Mouse (Mus musculus) frontal cortex, postnatal 10 days (tissue): Measurements from ENCODE around the gene Igfbp2.

Experiments
- DNase-seq, 2 experiments: peaks; one replicate each; pipeline ENCODE4 v3.0.0; 2022; ENCODE audit warnings: low spot score in 2 of 2, mixed read lengths in 1 of 2

The Igfbp2 gene

DNA sequence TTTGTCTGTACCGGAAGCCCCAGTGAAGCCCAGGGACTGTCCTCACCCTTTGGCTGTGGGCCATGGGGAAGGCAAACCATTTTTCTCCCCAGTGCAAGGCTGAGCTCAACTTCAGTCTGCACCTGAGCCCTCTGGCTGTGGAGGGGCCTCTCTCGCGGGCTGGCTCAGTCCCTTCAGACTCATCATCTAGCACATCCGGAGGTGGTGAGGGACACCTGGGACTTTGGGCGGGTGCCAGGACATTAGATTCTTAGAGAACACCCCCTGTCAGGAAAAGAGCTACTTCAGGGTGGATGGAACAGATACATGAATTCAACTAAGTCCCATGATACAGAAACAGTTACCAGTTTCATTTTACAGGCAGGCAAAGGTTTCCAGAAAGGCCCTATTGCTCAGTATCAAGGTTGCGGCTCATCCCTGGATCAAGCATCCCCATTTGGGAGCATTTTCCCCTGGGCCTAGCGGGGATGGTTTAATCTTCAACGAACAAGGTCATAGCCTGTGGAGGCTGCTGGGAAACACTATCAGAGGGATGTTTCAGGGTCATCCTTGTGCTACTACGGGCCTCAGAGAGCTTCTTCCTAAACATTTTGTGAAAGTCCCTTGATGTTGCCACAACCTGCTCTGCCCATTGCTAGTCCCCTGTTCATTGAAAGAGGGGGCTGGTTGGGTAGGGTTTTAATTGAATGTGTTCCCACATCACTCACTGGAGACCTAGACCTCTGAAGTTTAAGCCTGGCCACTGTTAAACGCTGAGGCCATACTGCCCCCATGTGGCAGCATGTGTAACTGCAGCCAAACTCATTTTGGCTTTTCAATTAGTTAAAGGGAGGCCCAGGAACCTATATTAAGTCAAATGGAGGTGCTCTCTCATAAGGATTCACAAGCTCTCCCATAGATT, 30.3 kb downstream of the Igfbp2 start:
- DNase-seq = peak in 1 of 2 experiments; percentile 36

DNA sequence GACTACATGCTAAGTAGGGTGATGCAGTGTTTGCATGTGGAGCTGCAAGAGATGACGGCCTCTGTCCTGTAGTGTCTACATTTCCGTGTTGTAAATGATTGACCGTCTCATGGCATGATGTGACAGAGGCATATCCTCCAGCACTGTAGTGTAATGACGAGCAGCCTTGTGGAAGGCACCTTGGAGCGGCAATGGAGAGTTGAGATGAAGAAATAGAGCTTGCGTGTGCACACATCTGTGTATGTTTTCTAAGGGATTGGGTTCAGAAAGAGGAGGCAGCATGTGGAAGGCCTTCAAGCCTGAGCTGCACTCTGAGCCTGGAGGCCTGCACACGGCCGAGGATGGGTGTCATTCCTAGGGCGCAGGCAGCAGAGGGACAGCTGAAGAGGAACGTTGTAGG, 31.4 kb downstream of the Igfbp2 start:
- no peak for DNase-seq

DNA sequence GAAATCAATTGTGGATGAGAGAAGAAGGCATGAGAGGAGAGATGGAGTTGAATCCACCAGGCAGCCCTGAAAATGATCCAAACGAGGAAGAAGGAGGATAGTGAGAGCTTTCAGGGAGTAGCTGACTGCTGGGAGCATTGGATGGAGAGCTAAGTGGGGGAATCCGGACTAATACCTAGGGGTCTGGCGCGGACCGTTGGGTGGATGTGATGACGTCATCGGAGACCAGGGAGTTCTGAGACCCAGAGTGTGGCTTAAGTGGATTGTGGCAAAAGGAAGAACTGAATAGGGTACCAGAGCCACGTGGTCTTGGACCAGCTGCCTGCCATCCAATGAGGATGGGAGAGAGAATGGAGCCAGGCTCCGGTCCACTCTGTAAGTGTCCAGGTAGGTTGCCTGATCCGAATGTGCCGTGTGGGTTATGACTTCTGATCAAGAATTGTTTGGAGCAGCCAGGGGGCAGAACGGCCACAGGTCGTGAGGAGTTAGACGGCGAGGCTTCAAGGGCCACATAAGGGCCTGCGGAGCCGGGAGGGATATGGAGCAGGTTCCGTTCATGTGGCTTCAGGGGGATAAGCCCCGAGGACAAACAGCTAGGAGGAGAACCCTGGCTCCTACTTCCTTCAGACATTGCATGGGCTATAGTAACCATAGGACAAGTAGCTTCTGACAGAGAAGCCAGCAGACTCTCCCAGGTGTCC, 32.1 kb downstream of the Igfbp2 start:
- no peak for DNase-seq

DNA sequence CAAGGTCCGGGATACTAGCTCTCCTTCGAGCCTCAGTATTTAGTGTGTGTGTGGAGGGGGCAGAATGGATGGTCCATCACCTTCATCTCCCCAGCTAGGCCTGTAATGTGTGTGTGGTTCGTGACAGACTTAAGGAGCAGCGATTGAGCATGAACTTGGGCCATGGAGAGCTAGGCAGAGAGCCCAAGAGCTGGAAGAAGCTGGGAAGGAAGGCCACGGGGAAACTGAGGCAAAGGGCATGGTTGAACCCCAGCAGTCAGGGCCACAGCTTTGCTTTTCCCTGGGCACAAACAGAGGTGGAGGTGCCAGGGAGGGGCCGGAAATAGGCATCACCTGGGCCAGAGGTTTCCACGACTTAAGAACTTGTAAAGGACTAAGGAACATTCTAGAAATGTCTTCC, 32.8 kb downstream of the Igfbp2 start:
- DNase-seq = no peak

DNA sequence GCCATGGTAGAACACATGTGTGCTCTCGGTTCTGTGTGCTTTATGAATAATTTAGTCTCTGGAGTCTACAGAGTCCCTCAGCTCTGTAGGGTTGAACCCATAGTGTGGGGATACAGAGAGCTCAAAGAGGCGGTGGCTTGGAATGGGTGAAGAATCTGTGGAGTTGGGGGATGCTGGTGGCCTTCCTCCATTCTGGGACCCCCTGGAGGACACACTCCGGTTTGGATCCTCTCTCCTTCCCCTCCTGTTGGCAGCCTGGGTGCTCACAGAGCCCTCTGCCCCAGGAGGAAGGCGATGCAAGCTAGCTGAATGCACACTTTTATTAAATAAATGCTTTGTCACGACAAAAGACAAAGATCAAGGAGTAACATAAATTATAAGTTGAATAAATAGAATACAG, 33.3 kb downstream of the Igfbp2 start:
- DNase-seq = no peak

DNA sequence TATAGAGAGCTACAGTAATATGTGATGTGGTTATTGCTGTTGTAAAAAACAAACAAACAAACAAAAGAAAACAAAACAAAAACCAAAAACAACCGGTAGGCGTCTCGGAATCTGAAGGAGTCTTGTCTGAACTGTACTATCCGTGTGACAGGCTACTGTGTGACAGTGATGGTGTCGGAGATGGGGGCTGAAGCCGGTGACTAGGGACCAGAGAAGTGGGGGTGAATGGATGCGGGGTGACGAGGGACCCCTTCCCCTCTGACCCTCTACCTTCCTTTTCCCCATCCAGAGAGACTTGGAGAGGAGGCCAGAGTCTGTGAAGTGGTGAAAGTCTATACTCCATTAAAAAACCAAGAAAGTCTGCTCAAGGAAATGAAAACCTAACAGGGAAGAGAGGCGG, 34.0 kb downstream of the Igfbp2 start:
- DNase-seq = no peak

DNA sequence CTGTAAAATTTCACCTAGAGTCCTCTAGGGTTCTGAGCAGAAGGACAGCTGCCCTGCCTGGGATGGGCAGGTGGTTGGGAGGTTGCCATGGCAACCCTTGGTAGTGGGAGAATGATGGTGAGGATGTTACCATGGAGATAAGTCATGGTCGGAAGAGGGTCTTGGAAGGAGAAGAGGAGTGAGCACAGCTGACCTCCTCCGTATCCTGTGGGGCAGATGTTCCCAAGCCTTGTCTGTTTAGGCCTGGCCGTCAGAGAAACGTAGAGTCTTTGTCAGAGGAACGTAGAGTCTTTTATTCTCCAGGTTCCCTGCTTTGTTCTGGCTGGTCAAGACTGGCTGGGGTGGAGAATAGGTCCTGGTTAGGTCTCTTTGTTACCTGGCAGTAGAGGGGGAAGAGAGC, 34.6 kb downstream of the Igfbp2 start:
- DNase-seq = no peak

DNA sequence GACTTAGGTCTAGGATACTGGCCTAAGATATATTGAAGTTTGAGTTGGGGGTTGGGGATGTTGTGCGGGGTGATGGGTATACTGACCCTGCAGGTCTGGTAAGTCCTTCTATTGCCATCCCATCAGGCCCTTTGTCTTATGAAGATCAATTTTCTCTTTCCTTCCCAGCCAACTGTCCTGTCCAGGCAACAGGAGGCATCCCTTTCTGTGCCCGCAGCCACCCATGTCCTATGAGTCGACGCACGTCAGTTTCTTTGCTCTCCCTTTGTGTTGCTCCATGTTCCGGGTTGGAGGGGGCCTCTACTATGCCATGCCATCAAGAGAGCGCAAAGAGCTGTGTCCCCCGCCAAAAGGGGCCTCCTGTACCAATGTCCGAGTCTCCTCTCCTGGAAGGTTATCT, 35.7 kb downstream of the Igfbp2 start:
- DNase-seq = peak in 1 of 2 experiments; percentile 3

DNA sequence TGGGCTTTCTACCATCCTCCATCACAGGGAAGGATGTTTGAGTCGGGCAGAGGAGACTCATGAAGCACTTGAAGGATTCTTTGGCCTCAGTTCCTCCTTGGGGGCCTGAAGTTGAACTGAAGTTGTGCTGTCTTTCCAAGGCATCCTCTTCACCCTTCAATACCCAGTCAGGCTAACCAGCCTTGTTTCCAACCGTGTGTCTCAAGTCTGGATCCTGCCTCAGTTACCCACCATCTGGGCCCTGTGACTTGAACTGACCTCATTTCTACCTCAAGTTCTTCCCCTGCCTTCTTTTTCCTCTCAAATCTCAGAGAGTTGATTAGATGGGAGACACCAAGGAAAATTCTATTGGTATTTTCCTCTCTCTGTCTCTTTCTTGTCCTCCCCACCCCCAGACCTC, 36.2 kb downstream of the Igfbp2 start:
- DNase-seq = no peak

DNA sequence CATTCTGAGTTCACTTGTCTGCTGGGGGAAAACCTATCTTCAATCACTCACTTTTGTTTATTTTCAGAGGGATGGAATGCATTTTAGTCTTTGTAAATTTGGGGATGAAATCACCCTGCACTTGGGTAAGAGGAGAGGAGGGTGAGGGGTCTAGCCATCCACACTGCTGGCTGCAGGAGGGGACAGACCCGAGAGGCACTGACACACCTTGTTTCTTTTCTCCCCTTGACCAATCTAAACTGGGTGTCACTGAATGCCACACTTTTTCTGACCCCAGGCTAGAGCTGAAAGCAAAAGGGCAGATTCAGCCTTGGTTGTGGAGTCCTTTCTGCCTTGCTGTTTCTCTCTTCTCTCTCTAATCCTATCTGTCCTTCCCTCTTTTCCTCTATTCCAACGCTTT, 37.4 kb downstream of the Igfbp2 start:
- DNase-seq = no peak

DNA sequence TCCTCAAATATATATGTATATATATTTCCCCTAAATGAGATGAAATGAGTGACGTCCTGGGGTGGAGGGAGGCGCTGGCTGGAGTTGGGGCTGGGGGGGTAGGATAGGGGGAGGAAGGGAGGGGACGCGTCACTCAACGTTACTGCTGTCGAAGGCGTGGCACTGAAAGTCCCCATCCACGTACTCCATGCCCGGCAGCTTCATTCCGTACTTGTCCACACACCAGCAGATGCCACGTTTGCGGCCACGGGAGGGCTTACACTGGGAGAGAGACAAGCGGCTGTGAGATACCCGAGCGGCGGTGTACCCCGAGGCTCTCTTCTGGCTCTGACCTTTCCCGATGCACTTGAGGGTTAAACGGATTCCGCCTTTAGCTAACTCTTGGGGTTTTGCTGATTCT, 37.9 kb downstream of the Igfbp2 start:
- DNase-seq = no peak

DNA sequence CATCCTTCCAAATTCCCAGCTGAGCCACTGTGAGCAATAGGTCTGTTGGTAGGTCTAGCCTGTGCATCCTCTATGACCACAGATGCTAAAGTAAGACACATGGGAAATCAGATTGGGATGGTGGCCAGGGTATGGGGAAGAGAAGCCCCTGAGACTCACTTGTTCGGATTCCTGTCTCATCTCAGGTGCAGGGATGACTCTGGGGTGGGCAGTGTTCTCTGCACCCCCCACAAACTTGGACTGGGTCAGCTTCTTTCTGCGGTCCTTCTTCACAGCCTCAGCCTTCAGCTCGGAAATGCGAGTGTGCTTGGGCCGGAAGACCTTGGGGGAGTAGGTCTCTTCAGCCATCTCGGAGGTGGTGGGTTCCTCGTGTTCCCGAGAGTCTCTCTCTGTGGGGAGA, 39.4 kb downstream of the Igfbp2 start:
- DNase-seq = no peak

DNA sequence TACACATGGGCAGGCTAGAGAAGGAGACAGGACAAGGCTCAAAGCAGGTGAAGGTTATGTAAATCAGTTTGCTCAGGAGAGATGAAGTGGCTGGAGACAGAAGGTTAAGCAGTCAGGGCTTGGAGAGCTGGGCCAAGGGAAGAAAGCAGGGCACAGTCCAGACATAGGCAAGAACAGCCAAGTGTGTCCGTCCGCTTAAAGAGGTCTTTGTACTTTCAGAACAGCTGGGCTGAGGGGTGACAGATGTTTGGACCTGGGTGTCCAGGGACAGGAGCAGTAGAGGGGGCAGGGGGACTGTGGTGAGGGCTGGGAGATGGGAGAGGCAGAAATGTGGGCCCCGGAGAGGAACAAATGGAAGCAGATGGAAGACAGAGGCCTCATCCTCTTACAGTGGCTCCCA, 40.0 kb downstream of the Igfbp2 start:
- no peak for DNase-seq

DNA sequence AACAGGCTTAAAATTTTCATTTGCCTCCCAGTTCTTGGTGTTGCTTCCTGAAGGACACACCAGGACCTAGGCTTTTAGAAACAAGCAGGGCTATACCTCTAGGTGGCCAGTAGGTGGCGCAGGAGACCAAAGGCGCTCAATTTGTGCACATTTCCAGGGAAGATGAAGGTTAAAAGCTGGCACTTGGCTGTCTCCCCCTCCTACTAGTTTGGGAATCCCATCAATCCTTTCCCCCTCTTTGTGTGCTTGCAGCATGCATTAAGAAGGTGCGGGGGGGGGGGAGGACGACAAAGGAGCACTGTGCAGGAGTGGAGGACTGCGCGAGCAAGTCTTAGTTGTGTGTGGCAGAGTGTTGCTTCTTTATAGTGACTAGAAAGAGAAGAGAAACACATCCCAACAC, 41.6 kb downstream of the Igfbp2 start:
- DNase-seq = peak in 1 of 2 experiments; percentile 78

DNA sequence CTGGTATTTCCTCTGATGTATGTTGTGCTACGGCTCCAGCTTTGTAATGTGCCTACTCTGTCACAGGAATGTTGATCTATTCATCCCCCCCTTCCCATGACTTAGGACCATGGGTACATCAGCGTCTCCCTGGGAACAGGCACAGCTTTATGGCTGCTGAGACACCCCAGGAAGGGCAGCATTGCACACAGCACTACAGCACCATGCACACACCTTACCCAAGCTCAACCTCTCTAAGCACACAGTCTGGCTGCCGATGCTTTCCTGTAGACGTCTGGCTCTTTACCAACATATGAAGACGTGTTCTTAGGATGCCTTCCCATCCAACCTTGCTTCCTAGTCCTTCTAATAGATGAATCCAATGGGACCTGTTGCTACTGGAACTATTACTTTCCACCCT, 42.1 kb downstream of the Igfbp2 start:
- DNase-seq = no peak

DNA sequence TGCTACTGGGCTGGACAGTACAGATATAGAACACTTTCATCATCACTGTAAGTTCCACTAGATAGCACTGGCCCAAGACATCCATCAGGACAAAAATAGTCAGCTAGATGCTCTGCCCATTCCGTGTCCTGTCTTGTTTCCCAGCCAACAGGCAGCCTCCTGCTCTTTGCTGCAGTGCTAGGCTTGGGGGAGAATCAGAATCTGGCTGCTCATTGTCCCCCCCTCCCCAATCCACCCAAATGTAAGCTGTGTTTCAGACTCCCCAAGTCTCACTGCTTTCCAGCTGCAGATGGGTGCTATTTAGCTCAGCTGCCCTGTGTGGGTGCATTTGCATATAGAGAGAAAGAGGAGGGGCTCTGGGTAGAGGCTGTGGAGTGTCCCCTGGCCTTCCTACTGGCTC, 43.0 kb downstream of the Igfbp2 start:
- DNase-seq = no peak

DNA sequence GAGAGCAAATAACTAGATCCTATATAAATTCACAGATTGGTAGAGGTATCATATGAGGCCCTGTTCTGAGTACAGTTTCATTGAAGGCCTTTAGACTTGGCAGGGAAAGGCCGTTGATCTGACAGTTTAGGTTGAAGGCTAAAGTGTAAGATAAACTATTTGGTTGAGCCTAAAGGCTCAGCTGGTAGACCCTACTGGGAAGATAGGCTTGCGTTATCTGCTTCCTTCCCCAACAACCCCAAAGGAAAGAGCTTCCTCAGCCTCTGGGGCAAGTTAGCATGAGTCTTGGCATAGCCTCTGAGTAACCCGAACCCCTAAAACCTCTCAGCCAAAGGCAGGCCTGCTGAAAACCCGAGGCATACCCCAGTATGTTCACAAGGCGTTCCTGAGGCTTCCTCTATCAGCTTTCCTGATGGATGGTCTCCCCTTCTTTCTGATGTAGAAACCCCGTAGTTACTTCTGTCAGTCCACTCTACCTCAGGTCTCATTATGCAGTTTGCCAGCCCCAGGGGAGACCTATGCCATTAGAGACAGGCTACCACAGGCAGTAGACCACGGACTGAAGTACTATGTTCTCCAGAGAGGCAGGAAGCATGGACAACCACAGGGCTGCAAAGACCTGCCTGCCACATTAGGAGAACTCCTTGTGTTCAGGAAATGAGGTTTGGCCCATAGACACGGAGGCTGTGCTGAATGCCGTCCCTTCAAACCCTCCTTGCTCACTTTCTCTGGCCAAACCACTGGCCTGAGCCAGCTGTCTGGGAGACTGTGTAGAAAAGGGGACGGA, 44.3 kb downstream of the Igfbp2 start:
- DNase-seq = no peak

DNA sequence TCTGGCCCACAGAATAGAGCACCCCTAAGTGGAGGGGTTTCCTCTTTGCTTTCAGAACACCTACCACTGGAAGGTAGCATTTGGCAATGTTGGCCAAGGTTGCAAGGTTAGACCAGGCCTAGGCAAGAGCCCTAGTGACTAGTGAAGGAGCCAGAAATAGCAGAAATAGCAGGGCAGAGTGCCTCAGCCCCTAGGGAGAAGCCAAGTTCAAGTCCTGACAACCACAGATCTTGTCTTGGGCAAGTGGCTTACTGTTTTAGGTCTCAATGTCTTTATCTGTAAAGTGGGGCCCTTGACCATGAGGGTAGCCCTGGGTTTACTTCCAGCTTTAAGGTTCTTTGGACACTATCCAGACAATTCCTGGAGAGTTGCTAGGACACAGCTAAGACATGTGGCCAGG, 45.0 kb downstream of the Igfbp2 start:
- DNase-seq = no peak

DNA sequence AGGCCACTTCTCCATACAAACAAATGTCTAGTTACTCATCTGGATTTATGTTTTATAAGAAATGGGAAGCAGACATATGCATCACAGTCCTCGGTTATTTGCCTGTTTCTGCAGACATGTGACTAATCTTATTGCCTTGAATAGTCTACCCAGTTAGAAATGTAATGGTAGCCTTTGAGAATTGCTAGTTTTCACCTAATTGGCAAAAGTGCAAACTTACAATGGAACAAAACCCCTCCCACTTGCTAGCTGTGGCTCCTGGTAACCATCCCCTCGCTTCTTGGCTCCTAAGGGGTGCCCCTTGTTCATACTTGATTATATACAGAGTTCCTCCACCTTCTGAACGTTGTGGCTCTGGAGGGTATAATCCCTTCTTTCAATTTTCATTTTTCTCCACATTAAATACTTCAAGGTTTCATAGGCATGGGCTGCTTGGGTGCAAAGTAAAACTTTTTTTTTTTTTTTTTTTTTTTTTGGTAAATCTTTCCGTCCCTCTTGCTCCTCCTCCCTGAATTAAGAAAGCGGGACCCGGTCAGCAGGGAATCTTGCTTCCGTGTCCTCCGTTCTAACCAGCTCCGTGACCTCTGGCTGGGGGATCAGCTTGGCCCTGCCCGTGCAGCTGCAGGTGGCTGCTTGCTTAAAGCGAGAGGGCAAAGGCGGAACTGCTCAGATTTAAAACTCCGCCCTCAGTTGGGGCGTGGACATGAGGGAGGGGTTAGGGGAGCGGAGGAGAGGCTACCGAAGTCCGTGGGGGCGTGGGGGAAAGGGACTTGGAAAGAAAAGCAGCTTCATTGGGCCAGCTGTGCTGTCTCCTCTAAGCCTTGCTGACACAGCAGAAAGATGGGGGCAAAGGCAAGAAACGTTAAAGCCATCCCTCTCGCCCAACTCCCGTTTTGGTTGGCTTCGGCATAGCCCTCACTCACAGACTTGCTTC, 45.6 kb downstream of the Igfbp2 start:
- DNase-seq = peak; percentile 52 to 53

DNA sequence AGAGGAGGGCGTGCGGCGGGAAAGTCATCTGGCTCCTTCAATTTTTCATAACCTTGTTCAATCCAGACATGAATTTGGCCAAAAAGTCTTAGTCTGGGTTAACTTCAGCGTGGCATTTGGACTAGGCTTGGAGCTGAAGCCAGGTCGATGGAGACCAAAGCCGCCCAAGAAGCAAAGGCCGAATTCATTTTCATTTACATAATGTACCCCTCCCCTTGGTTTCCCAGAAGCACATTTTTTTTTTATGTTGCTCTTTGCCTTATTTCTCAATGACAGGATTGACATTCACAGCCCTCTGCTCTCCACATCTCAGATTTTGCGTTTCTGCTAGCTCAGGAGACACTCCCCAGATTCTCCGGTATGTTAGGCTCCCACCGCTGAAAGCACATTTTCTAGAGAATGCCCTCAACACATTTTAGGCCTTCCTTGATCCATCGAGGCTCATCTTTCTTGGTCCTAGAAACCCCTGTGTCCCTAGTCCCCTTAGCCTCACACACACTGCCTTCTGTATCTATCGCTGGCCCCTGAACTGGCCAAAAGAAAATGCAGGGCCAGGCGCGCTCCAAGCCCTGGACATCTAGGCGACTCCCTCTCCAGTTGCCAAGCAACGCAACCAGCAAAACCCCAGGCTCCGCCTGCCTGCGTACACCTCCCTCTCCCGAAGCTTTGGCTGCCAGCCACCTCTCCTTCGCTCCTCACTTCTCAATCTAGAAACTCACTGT, 46.5 kb downstream of the Igfbp2 start:
- DNase-seq = peak; percentile 85 to 86

DNA sequence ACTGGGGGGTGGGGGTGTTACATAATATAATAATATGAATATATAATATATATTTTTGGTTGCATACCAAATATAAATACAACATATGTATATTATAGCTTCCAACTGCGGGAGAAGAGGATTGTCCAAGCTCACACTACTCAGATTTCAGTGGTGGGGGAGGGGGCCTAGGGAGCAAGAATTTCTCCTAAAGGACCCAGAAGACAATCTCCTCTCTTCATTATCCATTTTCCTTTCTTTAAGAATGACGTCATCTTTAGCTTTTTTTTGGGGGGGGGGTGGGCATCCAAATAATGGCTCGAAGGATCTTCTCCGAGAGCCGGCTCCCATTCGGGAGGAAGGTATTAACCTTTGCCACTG, 47.0 kb downstream of the Igfbp2 start:
- DNase-seq = peak in 1 of 2 experiments; percentile 60
